Mouse (Mus musculus) testis, adult 2 months (tissue): ENCODE measurements around the gene Ets2. TPM values are rescaled to one million over a fixed set of nuclear protein-coding genes. Genes with fewer than 3 reads are reported as not detected.

Experiments
- H3K27ac ChIP-seq: fragments of 200-500 bp; 2 replicates; pipeline ENCODE4 v1.5.1; 2012; ENCODE audit warnings: low read depth, low read length; ENCODE audit not compliant: control insufficient read depth, insufficient read depth
- H3K27me3 ChIP-seq: fragments of 200-500 bp; 2 replicates; pipeline ENCODE4 v1.6.1; 2012; ENCODE audit warnings: mild to moderate bottlenecking, low read length, moderate library complexity; ENCODE audit not compliant: control insufficient read depth, insufficient read depth
- H3K36me3 ChIP-seq: fragments of 200-500 bp; 2 replicates; pipeline ENCODE4 v1.6.1; 2012; ENCODE audit warnings: mild to moderate bottlenecking, low read length; ENCODE audit not compliant: control insufficient read depth, insufficient read depth
- H3K4me1 ChIP-seq: fragments of 200-500 bp; 2 replicates; pipeline ENCODE4 v1.6.1; 2012; ENCODE audit warnings: low read length; ENCODE audit not compliant: control insufficient read depth, insufficient read depth
- H3K4me3 ChIP-seq: fragments of 200-500 bp; 2 replicates; pipeline ENCODE4 v1.5.1; 2012; ENCODE audit warnings: low read depth, mild to moderate bottlenecking, low read length, moderate library complexity, mixed read lengths; ENCODE audit not compliant: control insufficient read depth
- CTCF ChIP-seq: fragments of 200-500 bp; IDR thresholded peaks from 2 replicates; pipeline ENCODE4 v1.5.1; 2012; ENCODE audit warnings: low read depth, mild to moderate bottlenecking, inconsistent platforms, low read length, moderate library complexity; ENCODE audit not compliant: control insufficient read depth, insufficient read depth, insufficient replicate concordance
- POLR2A ChIP-seq: fragments of 200-500 bp; IDR thresholded peaks from 2 replicates; pipeline ENCODE4 v1.6.1; 2012; ENCODE audit warnings: low read depth, mild to moderate bottlenecking, inconsistent platforms, low read length, moderate library complexity; ENCODE audit not compliant: control insufficient read depth
- polyA plus RNA-seq: library from polyadenylated mRNA; depleted of rRNA; stranded (reverse); fragments of >200 nt; gene quantifications from 2 replicates; pipeline ENCODE4 v1.2.3, GENCODE M21; 2012

Gene Ets2
- polyA plus RNA-seq, 1 experiment = 1.0 TPM

DNA sequence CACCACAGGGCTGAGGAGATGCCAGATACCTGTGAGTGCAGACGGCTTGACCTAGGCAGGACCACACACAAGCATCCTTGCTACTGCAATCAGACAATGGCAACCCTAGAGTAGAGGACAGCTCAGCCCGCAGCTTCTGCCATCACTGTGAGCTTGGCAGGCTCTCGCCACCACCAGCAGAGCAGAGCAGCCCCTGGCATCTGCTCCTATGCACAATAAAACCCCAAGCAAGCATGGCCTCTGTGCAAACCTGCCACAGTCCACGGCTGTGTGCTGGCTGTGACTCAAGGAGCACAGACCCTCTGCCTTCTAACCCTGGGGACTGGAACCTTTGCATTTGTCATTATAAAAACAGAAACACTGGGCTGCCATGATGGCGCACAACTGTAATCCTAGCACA, 41.0 kb upstream of the Ets2 start:
- no peak for TF ChIP-seq POLR2A
- no peak for TF ChIP-seq CTCF
- Histone ChIP-seq H3K27me3 (no peaks in the 10 kb centered on the region), H3K4me3 (no peak overlapping the region), H3K36me3 (no peaks in the 10 kb centered on the region), H3K4me1 (peaks cover 4% of the 10 kb centered on the region), H3K27ac (no peak overlapping the region)

DNA sequence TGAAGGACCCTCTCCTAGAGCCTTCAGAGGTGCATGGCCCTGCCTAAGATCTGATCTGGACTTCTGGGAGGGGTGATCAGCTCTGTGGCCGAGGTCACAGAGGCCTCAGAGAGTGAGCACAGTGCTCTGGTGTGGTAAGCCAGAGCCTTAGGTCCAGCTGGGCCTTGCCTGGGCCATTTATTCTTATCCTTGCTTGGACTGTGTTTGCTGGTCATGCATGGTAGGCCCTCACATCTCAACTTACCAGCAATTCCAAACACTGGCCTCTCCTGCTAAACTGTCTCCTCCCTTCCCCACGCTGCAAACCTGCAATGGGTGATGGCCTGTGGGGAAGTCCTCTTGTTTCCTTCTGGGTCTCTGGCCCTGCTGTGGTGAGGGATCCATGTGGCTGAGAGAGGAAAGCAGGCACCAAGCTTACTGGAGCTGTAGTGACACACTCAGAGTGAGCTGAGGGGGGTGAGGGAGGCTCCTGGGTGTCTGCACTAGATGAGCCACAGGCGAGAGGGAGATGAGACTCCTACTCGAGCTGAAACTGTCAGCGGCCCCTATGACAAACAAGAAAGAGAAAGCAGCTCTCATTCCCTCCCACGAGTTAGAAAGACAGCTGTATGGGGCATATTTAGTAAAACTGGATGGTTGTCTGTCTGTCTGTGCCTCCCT, 36.3 kb upstream of the Ets2 start:
- Histone ChIP-seq H3K36me3 (no peaks in the 10 kb centered on the region), H3K4me1 (no peaks in the 10 kb centered on the region), H3K27me3 (no peaks in the 10 kb centered on the region), H3K4me3 (no peak overlapping the region), H3K27ac (no peak overlapping the region)
- TF ChIP-seq CTCF (no peak), POLR2A (no peak)

DNA sequence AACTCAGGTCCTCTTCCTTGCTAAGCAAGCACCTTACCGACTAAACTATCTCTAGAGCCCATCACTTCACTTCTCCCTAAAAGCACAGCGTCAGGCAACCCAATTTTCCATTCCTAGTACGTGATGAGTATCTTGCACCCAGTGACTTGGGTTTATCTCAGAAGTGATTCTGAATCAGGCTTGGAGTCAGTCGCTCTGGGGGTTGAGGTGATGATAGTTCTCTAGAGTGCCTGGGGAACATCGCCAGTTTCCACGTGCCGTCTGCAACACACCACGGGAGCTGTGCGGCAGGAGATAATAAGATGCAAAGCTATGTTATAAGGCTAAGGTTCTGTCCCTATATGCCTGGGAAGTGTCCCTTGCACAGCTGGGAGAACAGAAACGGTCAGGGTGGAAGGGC, 35.6 kb upstream of the Ets2 start:
- Histone ChIP-seq H3K36me3 (no peaks in the 10 kb centered on the region), H3K27ac (no peak overlapping the region), H3K4me1 (no peaks in the 10 kb centered on the region), H3K27me3 (no peaks in the 10 kb centered on the region), H3K4me3 (no peak overlapping the region)
- TF ChIP-seq POLR2A (no peak), CTCF (no peak)

DNA sequence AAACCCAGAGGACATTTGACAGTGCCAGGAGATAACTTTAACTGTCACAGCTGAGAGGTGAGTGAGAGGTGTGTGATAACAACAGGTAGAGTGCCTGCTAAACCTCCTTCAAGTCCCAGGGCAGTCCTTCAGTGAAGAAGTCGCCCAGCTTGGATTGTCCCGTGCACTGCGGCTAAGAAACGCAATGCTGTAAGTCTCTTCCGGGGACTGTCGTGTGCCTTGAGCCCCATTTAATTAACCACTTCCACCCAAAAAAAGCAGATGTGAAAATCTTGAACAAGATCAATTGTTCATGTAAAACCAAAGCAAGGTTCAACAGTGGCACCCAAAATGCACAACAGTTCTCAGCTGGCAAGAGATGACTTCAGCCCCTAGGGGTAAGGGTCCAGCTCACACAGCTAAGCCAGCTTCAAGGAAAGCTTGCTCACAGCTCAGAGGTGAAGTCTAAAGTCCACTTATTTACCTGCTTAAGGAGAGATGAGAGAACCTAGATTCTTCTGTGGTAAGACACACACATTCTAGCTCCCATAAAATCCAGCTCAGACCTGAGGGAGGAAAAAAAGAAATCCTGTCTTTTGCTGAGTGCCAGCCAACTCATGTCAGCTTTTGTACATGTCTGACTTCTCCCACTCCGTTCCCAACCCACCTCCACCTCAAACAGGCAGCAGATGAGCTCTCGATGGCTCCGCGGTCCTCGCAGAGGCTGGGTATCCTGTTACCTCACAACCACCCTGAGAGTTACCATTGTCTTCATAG, 34.3 kb upstream of the Ets2 start:
- Histone ChIP-seq H3K27ac (no peak overlapping the region), H3K4me1 (no peaks in the 10 kb centered on the region), H3K36me3 (no peaks in the 10 kb centered on the region), H3K27me3 (no peaks in the 10 kb centered on the region), H3K4me3 (no peak overlapping the region)
- TF ChIP-seq POLR2A (no peak), CTCF (no peak)

DNA sequence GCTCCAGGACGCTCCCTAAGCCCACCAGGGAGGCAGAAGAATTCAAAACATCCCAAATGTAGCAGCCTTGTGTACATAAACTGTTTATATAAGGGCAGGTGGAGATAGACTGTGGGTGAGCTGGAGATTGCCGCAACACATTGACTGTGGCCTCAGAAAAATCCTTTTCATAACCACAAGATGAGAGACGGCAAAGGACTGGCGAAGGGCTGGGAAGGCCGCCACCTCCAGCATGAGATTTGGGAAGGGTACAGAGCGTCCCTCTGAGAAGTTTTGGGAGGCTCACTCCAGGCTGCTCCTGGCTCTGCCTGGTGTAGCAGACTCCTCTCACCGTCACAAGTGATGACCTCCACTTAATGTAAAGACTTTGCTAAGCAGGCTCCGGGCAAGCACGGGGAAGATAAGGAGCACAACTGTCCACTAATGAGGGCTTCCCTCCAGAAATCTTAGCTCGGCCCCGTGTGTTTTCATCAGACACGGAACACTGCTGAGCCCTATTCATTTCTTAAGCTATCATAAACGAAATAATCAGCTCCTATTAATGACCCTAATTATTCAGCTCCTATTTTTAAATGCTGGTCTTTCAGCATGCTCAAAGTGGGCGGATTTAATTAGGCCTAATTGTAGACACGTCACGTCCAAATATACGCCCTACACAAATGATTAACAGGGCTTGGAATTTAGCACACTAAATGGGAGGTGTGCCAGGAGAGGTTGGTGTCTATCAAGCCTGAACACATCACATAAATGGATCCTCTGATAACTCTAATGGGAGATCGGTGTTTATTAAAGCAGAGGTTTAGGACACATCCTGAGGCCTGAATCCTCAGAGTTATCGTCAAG, 33.5 kb upstream of the Ets2 start:
- TF ChIP-seq POLR2A (no peak), CTCF (no peak)
- no peaks in the 10 kb centered on the region for H3K27me3 ChIP-seq
- H3K27ac ChIP-seq = no peak overlapping the region
- no peaks in the 10 kb centered on the region for H3K36me3 ChIP-seq
- no peak overlapping the region for H3K4me3 ChIP-seq
- H3K4me1 ChIP-seq = no peaks in the 10 kb centered on the region

DNA sequence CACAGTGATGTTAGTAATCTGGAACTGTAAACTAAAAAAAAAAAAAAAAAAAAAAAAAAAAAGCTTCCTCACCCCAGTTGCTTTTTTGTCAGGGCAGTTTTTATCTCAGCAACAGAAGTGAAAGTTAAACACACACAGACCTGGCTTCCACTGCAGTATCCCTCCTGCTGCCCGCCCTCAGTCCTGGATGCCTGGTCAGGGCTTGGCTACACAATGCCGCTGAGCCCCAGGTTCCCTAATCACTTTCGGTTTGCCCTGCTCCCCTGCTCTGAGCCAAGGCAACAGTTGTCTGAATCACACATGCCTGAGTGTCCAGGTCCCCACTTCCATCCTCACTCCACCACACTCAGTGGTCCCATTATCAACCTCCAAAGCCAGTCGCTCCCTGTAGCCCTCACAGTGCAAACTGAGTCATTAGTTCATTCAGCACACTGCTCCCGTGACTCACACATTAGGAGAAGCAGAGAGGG, 27.4 kb upstream of the Ets2 start:
- Histone ChIP-seq H3K4me1 (no peaks in the 10 kb centered on the region), H3K4me3 (no peak overlapping the region), H3K27ac (no peak overlapping the region), H3K27me3 (no peaks in the 10 kb centered on the region), H3K36me3 (no peaks in the 10 kb centered on the region)
- TF ChIP-seq POLR2A (no peak), CTCF (no peak)

DNA sequence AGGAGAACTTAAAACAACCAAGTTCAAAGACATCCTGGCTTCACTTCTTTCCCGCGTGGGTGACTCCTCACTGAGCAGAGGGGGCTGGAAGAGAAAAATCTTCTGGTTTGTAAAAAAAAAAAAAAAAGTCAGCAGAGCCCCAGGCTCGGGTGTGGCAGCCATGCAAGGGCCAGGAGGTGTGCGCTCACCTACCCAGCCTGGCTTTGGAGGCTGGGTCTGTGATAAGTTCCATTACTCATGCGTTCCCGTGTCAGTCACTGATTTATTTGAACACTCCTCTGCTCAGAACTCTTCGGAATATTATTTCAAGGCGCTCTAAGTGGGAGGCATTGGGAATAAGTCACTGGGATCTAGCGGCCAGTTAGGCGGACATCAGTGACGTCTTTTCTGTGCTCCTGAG, 26.7 kb upstream of the Ets2 start:
- TF ChIP-seq POLR2A (no peak), CTCF (no peak)
- H3K27ac ChIP-seq = no peak overlapping the region
- H3K36me3 ChIP-seq = no peaks in the 10 kb centered on the region
- no peaks in the 10 kb centered on the region for H3K4me1 ChIP-seq
- H3K27me3 ChIP-seq = no peaks in the 10 kb centered on the region
- H3K4me3 ChIP-seq = no peak overlapping the region
